Mouse (Mus musculus): ENCODE results near the gene Amn.

DNA sequence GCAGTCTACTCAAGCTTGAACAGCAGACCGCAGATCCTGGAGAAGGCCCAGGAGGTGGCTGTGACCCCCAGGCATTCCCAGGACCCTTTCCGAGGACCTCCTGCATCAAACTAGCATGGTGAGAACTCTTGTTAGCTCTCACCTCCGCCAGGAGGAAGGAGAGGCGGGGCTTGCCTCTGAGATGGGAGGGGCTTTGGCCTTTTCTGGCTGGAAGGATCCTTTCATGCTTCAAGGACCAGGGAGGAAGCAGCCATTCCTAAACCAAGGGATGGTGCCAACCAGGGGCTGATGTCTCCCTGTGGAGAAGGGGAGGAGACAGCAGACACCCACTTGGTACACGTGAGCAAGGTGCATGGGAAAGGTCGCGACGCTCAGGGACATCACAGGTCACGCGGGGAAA is 13.6 kb downstream of the Amn start:
- TF ChIP-seq CTCF (IDR thresholded peaks at IDR 0.05; ENCODE audit: borderline replicate concordance, control insufficient read depth, extremely low read depth, insufficient read depth, low read length, poor library complexity) (no peak), POLR2A (IDR thresholded peaks at IDR 0.05; ENCODE audit: control insufficient read depth, extremely low read depth, insufficient read depth, low read length, poor library complexity) (no peak)

Data from thymus, adult 2 months (tissue).